Mouse (Mus musculus): ENCODE data around the gene Mapk3. TPM values are rescaled to one million over a fixed set of nuclear protein-coding genes. Genes with fewer than 3 reads are reported as not detected.

Gene Mapk3
- total and polyA plus RNA-seq, 3 experiments = 22.4 to 48.5 (median 25.3) TPM

DNA sequence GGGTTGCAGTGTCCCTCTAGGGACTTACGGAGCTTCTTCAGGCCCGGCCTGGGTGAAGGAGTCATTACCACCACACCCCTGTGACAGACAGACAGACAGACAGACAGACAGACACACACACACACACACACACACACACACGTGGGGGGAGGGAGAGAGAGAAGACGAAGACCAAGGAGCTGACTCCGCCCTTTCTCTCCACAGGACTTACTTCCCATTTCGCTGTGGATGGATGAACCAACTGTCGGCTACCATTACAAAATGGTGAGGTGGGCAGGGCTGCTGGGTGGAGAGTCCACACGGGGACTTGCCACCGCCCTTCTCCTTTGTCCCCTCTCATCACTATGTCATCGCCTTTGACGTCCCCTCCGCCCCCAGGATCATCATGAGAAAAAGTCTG, 11.4 kb downstream of the Mapk3 start:
- Histone ChIP-seq H3K4me2 (ENCODE audit: insufficient read depth, low read depth, poor library complexity, severe bottlenecking) (no peak overlapping the region), H3K9ac (ENCODE audit: insufficient read depth, low read depth) (no peak overlapping the region), H3K36me3 (replicated peaks in 1 of 2; ENCODE audit: control insufficient read depth in 1 of 2, insufficient read depth in 1 of 2, low read length in 1 of 2) (peaks cover 18 to 68% of the 10 kb centered on the region in 2 experiments), H3K4me1 (ENCODE audit: control insufficient read depth in 1 of 2, insufficient read depth in 2 of 2) (peaks cover under 1 to 26% of the 10 kb centered on the region in 2 experiments; a peak in 2 of 4 replicates), H3K4me3 (replicated peaks in 1 of 3; ENCODE audit: low read depth in 2 of 3, low read length in 2 of 3, poor library complexity in 1 of 3) (no peak overlapping the region), H3K27ac (ENCODE audit: insufficient read depth, low read depth) (no peak overlapping the region), H3K9me3 (replicated peaks; ENCODE audit: low read length) (no peaks in the 10 kb centered on the region), H3K27me3 (replicated peaks) (no peaks in the 10 kb centered on the region), H3K79me2 (replicated peaks; ENCODE audit: control insufficient read depth, extremely low read depth, insufficient read depth, poor library complexity, severe bottlenecking) (no peaks in the 10 kb centered on the region)
- dilution Hi-C loops (cut with MboI; ENCODE audit: extremely low pct_ligation_motif_present, extremely low pct_unique_long_range_greater_than_20kb, low sequenced_read_pairs) = no loop called here
- in situ Hi-C loops (cut with MboI; ENCODE audit: low pct_ligation_motif_present, low pct_unique_long_range_greater_than_20kb, low sequenced_read_pairs) = no loop called here
- no peak for DNase-seq (ENCODE audit: extremely low read depth)
- TF ChIP-seq MAX (IDR thresholded peaks at IDR 0.05; ENCODE audit: low read length) = no peak
- no peak for TF ChIP-seq MAFK (IDR thresholded peaks at IDR 0.05; ENCODE audit: insufficient replicate concordance, low read length)
- no peak for TF ChIP-seq MAZ (IDR thresholded peaks at IDR 0.05; ENCODE audit: low read depth, low read length)
- TF ChIP-seq NRF1 (IDR thresholded peaks at IDR 0.05; ENCODE audit: low read depth, low read length) = no peak
- TF ChIP-seq E2F4 (IDR thresholded peaks at IDR 0.05; ENCODE audit: insufficient replicate concordance, low read depth, low read length) = no peak
- TF ChIP-seq EP300 (IDR thresholded peaks at IDR 0.05; ENCODE audit: low read length) = no peak
- no peak for TF ChIP-seq TCF12 (IDR thresholded peaks at IDR 0.05; ENCODE audit: low read depth, low read length)
- no peak for TF ChIP-seq JUND (conservative IDR thresholded peaks at IDR 0.05; ENCODE audit: low read depth, low read length)

DNA sequence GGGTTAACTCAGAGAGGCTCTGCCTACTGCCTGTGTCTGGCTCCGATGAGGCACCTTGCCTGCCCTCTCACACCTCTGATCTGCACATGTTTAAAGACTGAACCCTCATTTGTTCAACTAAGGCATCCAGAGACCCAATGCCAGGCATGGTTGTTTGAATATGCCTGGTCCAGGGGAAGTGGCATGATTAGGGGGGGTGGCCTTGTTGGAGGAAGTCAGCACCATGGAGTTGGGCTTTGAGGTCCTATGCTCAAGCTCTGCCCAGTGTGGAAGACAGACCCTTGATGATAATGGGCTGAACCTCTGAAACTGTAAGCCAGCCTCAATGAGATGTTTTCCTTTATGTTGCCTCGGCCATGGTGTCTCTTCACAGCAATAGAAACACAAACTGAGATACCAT, 13.9 kb downstream of the Mapk3 start:
- Histone ChIP-seq H3K79me2 (replicated peaks; ENCODE audit: control insufficient read depth, extremely low read depth, insufficient read depth, poor library complexity, severe bottlenecking) (0 out of 2 replicates have a peak, but pooled peaks cover 2% of the 10 kb centered on the region), H3K27me3 (replicated peaks) (no peaks in the 10 kb centered on the region), H3K27ac (ENCODE audit: insufficient read depth, low read depth) (no peak overlapping the region), H3K4me2 (ENCODE audit: insufficient read depth, low read depth, poor library complexity, severe bottlenecking) (no peak overlapping the region), H3K4me1 (ENCODE audit: control insufficient read depth in 1 of 2, insufficient read depth in 2 of 2) (peaks cover 9 to 40% of the 10 kb centered on the region in 2 experiments; a peak in 3 of 4 replicates), H3K4me3 (replicated peaks in 1 of 3; ENCODE audit: low read depth in 2 of 3, low read length in 2 of 3, poor library complexity in 1 of 3) (no peak overlapping the region), H3K9ac (ENCODE audit: insufficient read depth, low read depth) (no peak overlapping the region), H3K36me3 (replicated peaks in 1 of 2; ENCODE audit: control insufficient read depth in 1 of 2, insufficient read depth in 1 of 2, low read length in 1 of 2) (peaks cover 13 to 53% of the 10 kb centered on the region in 2 experiments), H3K9me3 (replicated peaks; ENCODE audit: low read length) (no peaks in the 10 kb centered on the region)
- TF ChIP-seq CHD2 (IDR thresholded peaks at IDR 0.05; ENCODE audit: low read length) (no peak), MAX (IDR thresholded peaks at IDR 0.05; ENCODE audit: low read length) (no peak), SMC3 (IDR thresholded peaks at IDR 0.05; ENCODE audit: low read depth, low read length) (no peak), CHD1 (IDR thresholded peaks at IDR 0.05; ENCODE audit: low read depth, low read length) (no peak)
- in situ Hi-C loops (cut with MboI; ENCODE audit: low pct_ligation_motif_present, low pct_unique_long_range_greater_than_20kb, low sequenced_read_pairs) (no loop called here), dilution Hi-C loops (cut with MboI; ENCODE audit: extremely low pct_ligation_motif_present, extremely low pct_unique_long_range_greater_than_20kb, low sequenced_read_pairs) (no loop called here)
- DNase-seq (ENCODE audit: extremely low read depth) = no peak

DNA sequence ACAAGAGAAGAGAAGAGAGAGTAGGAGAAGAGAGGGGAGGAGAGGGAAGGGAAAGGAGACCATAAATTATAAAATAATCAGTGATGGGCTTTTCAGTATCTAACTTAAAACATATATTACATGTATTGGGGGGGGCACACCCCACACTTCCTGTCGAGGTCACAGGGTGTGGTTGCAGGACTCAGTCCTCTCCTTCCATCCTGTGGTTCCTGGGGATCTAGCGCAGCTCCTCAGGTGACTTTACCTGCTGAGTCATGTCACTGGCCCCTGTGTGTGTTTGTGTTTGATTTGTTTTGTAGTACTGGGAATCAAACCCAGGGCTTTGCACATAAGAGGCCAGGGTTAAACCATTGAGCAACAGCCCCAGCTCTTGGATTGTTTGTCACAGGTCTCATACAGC, 15.1 kb downstream of the Mapk3 start:
- Histone ChIP-seq H3K9me3 (replicated peaks; ENCODE audit: low read length) (no peaks in the 10 kb centered on the region), H3K27me3 (replicated peaks) (no peaks in the 10 kb centered on the region), H3K4me1 (ENCODE audit: control insufficient read depth in 1 of 2, insufficient read depth in 2 of 2) (peaks cover 12 to 52% of the 10 kb centered on the region in 2 experiments; a peak in 3 of 4 replicates), H3K9ac (ENCODE audit: insufficient read depth, low read depth) (no peak overlapping the region), H3K27ac (ENCODE audit: insufficient read depth, low read depth) (no peak overlapping the region), H3K4me3 (replicated peaks in 1 of 3; ENCODE audit: low read depth in 2 of 3, low read length in 2 of 3, poor library complexity in 1 of 3) (no peak overlapping the region), H3K79me2 (replicated peaks; ENCODE audit: control insufficient read depth, extremely low read depth, insufficient read depth, poor library complexity, severe bottlenecking) (0 out of 2 replicates have a peak, but pooled peaks cover 2% of the 10 kb centered on the region), H3K4me2 (ENCODE audit: insufficient read depth, low read depth, poor library complexity, severe bottlenecking) (no peak overlapping the region), H3K36me3 (replicated peaks in 1 of 2; ENCODE audit: control insufficient read depth in 1 of 2, insufficient read depth in 1 of 2, low read length in 1 of 2) (peaks cover 21 to 52% of the 10 kb centered on the region in 2 experiments)
- DNase-seq (ENCODE audit: extremely low read depth) = no peak
- in situ Hi-C loops (cut with MboI; ENCODE audit: low pct_ligation_motif_present, low pct_unique_long_range_greater_than_20kb, low sequenced_read_pairs) = no loop called here
- dilution Hi-C loops (cut with MboI; ENCODE audit: extremely low pct_ligation_motif_present, extremely low pct_unique_long_range_greater_than_20kb, low sequenced_read_pairs) = no loop called here
- TF ChIP-seq MAX (IDR thresholded peaks at IDR 0.05; ENCODE audit: low read length) (no peak), MXI1 (IDR thresholded peaks at IDR 0.05; ENCODE audit: low read depth, low read length) (no peak), BHLHE40 (IDR thresholded peaks at IDR 0.05; ENCODE audit: low read depth, low read length) (no peak)
